In the genomic region with DNA sequence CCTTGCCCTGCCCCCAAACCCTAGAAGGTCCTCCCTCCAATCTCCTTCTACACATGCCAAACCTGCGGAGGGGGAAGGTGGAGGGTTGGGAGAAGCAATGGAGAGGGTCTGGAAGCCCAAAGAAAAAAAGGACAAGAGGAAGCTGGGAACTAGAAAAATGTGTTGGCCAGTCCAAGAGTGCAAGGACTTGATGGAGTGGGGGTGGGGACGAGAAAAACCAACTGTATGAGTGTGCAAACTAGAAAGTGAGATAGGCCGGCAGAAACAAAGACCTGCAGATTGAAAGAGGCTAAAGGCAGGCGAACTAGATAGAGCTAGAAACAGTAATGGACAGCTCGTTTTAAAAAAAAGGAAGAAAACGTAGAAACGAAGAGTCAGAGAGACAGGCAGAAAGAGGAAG, we compare ENCODE assay signal across 22 mouse cellular contexts. TPM values are rescaled to one million over a fixed set of nuclear protein-coding genes. Genes with fewer than 3 reads are reported as not detected.
"Had no signal": no experiment of that assay in that cellular context is flagged by ENCODE, and none has a peak within 500 bp of the region (broad histone marks: within the 10 kb centered on the region; RNA-seq: fewer than 3 reads in every experiment).

No protein-coding gene starts in this region.

- DNase-seq: kidney, adult 2 months; kidney, postnatal 36 days; layer of hippocampus, adult 9-11 months; layer of hippocampus, postnatal 36 days; lung, embryonic 14.5 days; right cerebral cortex, adult 18-20 months; right cerebral cortex, postnatal 25 days; thymus, postnatal 36 days had no signal

- H3K9ac ChIP-seq: limb, embryonic 12.5 days; liver, embryonic 14.5 days; lung, embryonic 14.5 days had no signal

- H3K9me3 ChIP-seq: kidney, embryonic 15.5 days; limb, embryonic 12.5 days; midbrain, embryonic 12.5 days had no signal

- H3K27ac ChIP-seq: kidney, embryonic 15.5 days; limb, embryonic 12.5 days; liver, embryonic 14.5 days; midbrain, embryonic 12.5 days had no signal

- ATAC-seq: intestine, embryonic 16.5 days had no signal

- H3K36me3 ChIP-seq: kidney, embryonic 15.5 days; limb, embryonic 12.5 days; midbrain, embryonic 12.5 days had no signal

RNA-seq across cellular contexts. Expression of a gene that starts 0.9 kb away (rescaled TPM):
- total RNA-seq: layer of hippocampus, adult 18-20 months; layer of hippocampus, postnatal 36 days; megakaryocyte-erythroid progenitor cell, adult 5-6 weeks had no signal
- polyA plus RNA-seq: limb, embryonic 12.5 days; liver, adult 2 months; stomach, embryonic 16.5 days had no signal

RNA-seq across cellular contexts. Expression of a gene that starts 10.8 kb away (rescaled TPM):
- total RNA-seq: layer of hippocampus, adult 18-20 months; layer of hippocampus, postnatal 36 days; left cerebral cortex, postnatal 25 days; liver, adult 2 months; megakaryocyte-erythroid progenitor cell, adult 5-6 weeks had no signal
- polyA plus RNA-seq: intestine, embryonic 16.5 days; limb, embryonic 12.5 days; liver, adult 2 months; liver, embryonic 14.5 days; lung, embryonic 14.5 days; midbrain, embryonic 12.5 days; midbrain, embryonic 16.5 days; neural tube, embryonic 14.5 days; small intestine, adult 2 months; stomach, embryonic 16.5 days; thymus, postnatal 0 days had no signal

RNA-seq across cellular contexts. Expression of a gene that starts 11.5 kb away (rescaled TPM):
- total RNA-seq: layer of hippocampus, adult 18-20 months; liver, adult 2 months; megakaryocyte-erythroid progenitor cell, adult 5-6 weeks had no signal
- polyA plus RNA-seq: intestine, embryonic 16.5 days; kidney, embryonic 15.5 days; limb, embryonic 12.5 days; liver, adult 2 months; liver, embryonic 14.5 days; lung, embryonic 14.5 days; small intestine, adult 2 months; stomach, embryonic 16.5 days; thymus, postnatal 0 days had no signal
